Mouse (Mus musculus): ENCODE measurements at regions not wholly inside any gene's neighbourhood (a gene's known extent, or its start where the extent isn't known, plus 50 kb on each side); places are given as distances from the start of the nearest gene placed in this dataset. TPM values are rescaled to one million over a fixed set of nuclear protein-coding genes. Genes with fewer than 3 reads are reported as not detected.

Small RNAs in the stretch of these regions (microRNA-seq; reads per million reads assigned to microRNA genes)
- gene Gm22401: not detected
